Mouse (Mus musculus): Measurements from ENCODE around the gene Klf11.

DNA sequence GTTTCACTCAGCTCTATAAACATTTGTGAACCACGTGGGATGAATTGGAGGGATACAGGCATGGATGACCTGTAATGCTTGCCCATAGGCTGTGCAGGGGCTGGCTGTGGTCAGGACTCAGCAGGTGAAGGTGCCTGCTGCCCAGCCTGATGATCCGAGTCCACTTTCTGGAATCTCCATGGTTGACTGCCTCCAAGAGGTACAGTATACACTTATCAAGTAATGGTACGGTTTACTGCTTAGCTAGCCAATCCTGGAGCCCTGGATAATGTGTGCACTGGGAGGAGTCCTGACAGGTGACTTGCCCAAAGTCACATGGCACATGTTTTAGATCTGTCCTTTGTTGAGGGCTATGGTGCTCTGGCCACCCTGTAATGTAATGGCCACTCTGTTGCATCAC, 39.3 kb downstream of the Klf11 start:
- TF ChIP-seq POLR2A (IDR thresholded peaks at IDR 0.05; ENCODE audit: borderline replicate concordance, control insufficient read depth, low read depth, low read length) (no peak), CTCF (IDR thresholded peaks at IDR 0.05; ENCODE audit: control insufficient read depth, insufficient read depth, low read length) (no peak)
